Mouse (Mus musculus) cerebellum, postnatal 14 days (tissue): ENCODE measurements around the gene Crisp2.
"Not testable (repeated sequence)": the region's sequence is repeated elsewhere in the genome, so short reads cannot be mapped to it uniquely, and the experiment has no call there.

ENCODE experiments used
- DNase-seq, 2 experiments: peaks; one replicate each; pipeline ENCODE4 v3.0.0; 2021; ENCODE audit warnings: mixed read lengths in 2 of 2

Gene Crisp2

GRCm38 (mm10) chr17:40806953-40807572 lies at the start of gene Crisp2:
Crisp2 (minus strand) TSS chr17:40807003.
- DNase-seq: no peak

- peak; percentile 7 to 37 for DNase-seq
Observed at GRCm38 (mm10) chr17:40855065-40855464, 48.3 kb upstream of the Crisp2 start.

GRCm38 (mm10) chr17:40837308-40837707 lies 30.5 kb upstream of the Crisp2 start:
- peak; percentile 33 to 46 for DNase-seq

GRCm38 (mm10) chr17:40831870-40832269 lies 25.1 kb upstream of the Crisp2 start:
- peak in 1 of 2 experiments; percentile 17 for DNase-seq

GRCm38 (mm10) chr17:40824549-40824948 lies 17.7 kb upstream of the Crisp2 start:
- DNase-seq: peak; percentile 26 to 59

GRCm38 (mm10) chr17:40823817-40824216 lies 17.0 kb upstream of the Crisp2 start:
- DNase-seq: peak; percentile 1 to 13

- no peak for DNase-seq
Observed at GRCm38 (mm10) chr17:40821477-40821876, 14.7 kb upstream of the Crisp2 start.

- no peak for DNase-seq
Observed at GRCm38 (mm10) chr17:40817340-40817943, 10.6 kb upstream of the Crisp2 start.

GRCm38 (mm10) chr17:40812259-40812658 lies 5.5 kb upstream of the Crisp2 start:
- DNase-seq: no peak

GRCm38 (mm10) chr17:40811560-40811959 lies 4.8 kb upstream of the Crisp2 start:
- DNase-seq: no peak

- no peak for DNase-seq
Observed at GRCm38 (mm10) chr17:40810934-40811333, 4.1 kb upstream of the Crisp2 start, which contains the start of gene Rhag. Rhag (plus strand) TSS chr17:40811126.

- DNase-seq: no peak
Observed at GRCm38 (mm10) chr17:40808071-40808470, 1.3 kb upstream of the Crisp2 start.

- no peak for DNase-seq
Observed at GRCm38 (mm10) chr17:40806550-40806949, 253 bp downstream of the Crisp2 start.

- DNase-seq: no peak
Observed at GRCm38 (mm10) chr17:40802707-40803340, 4.0 kb downstream of the Crisp2 start.

- peak; percentile 4 to 18 for DNase-seq
Observed at GRCm38 (mm10) chr17:40793921-40794854, 12.6 kb downstream of the Crisp2 start.

- no peak for DNase-seq
Observed at GRCm38 (mm10) chr17:40789877-40790276, 16.9 kb downstream of the Crisp2 start.

- no peak for DNase-seq
Observed at GRCm38 (mm10) chr17:40767120-40767519, 39.7 kb downstream of the Crisp2 start.

GRCm38 (mm10) chr17:40763662-40764061 lies 43.1 kb downstream of the Crisp2 start:
- no peak for DNase-seq

GRCm38 (mm10) chr17:40731724-40732123 lies 75.1 kb downstream of the Crisp2 start:
- DNase-seq: no peak

GRCm38 (mm10) chr17:40731296-40731695 lies 75.5 kb downstream of the Crisp2 start:
- DNase-seq: no peak

GRCm38 (mm10) chr17:40726820-40727219 lies 80.0 kb downstream of the Crisp2 start, which contains the start of gene Esp1:
Esp1 (plus strand) TSS chr17:40727120.
- DNase-seq: no peak

- not testable (repeated sequence) for DNase-seq
Observed at GRCm38 (mm10) chr17:40717055-40717454, 89.7 kb downstream of the Crisp2 start.

GRCm38 (mm10) chr17:40716273-40716672 lies 90.5 kb downstream of the Crisp2 start:
- no peak for DNase-seq
